Mouse (Mus musculus): ENCODE measurements around the gene Fchsd2.

The Fchsd2 gene

GRCm38 (mm10) chr7:101327263-101327662, 234.6 kb downstream of the Fchsd2 start:
- DNase-seq (ENCODE audit: low read depth, low spot score) = no peak
- H3K36me3 ChIP-seq (ENCODE audit: control insufficient read depth, insufficient read depth, low read length, poor library complexity, severe bottlenecking) = no peaks in the 10 kb centered on the region
- no peaks in the 10 kb centered on the region for H3K27me3 ChIP-seq (ENCODE audit: control insufficient read depth, insufficient read depth, low read length, poor library complexity, severe bottlenecking)

GRCm38 (mm10) chr7:101327786-101328185, 235.1 kb downstream of the Fchsd2 start:
- Histone ChIP-seq H3K36me3 (ENCODE audit: control insufficient read depth, insufficient read depth, low read length, poor library complexity, severe bottlenecking) (no peaks in the 10 kb centered on the region), H3K27me3 (ENCODE audit: control insufficient read depth, insufficient read depth, low read length, poor library complexity, severe bottlenecking) (no peaks in the 10 kb centered on the region)
- DNase-seq (ENCODE audit: low read depth, low spot score) = no peak

GRCm38 (mm10) chr7:101328621-101329158, 236.0 kb downstream of the Fchsd2 start:
- Histone ChIP-seq H3K36me3 (ENCODE audit: control insufficient read depth, insufficient read depth, low read length, poor library complexity, severe bottlenecking) (no peaks in the 10 kb centered on the region), H3K27me3 (ENCODE audit: control insufficient read depth, insufficient read depth, low read length, poor library complexity, severe bottlenecking) (no peaks in the 10 kb centered on the region)
- DNase-seq (ENCODE audit: low read depth, low spot score) = no peak

GRCm38 (mm10) chr7:101329606-101330005, 236.9 kb downstream of the Fchsd2 start:
- DNase-seq (ENCODE audit: low read depth, low spot score) = no peak
- no peaks in the 10 kb centered on the region for H3K27me3 ChIP-seq (ENCODE audit: control insufficient read depth, insufficient read depth, low read length, poor library complexity, severe bottlenecking)
- no peaks in the 10 kb centered on the region for H3K36me3 ChIP-seq (ENCODE audit: control insufficient read depth, insufficient read depth, low read length, poor library complexity, severe bottlenecking)

- Histone ChIP-seq H3K36me3 (ENCODE audit: control insufficient read depth, insufficient read depth, low read length, poor library complexity, severe bottlenecking) (no peaks in the 10 kb centered on the region), H3K27me3 (ENCODE audit: control insufficient read depth, insufficient read depth, low read length, poor library complexity, severe bottlenecking) (no peaks in the 10 kb centered on the region)
- DNase-seq (ENCODE audit: low read depth, low spot score) = no peak
These were observed 237.6 kb downstream of the Fchsd2 start for GRCm38 (mm10) chr7:101330074-101330840.

- no peak for DNase-seq (ENCODE audit: low read depth, low spot score)
- Histone ChIP-seq H3K36me3 (ENCODE audit: control insufficient read depth, insufficient read depth, low read length, poor library complexity, severe bottlenecking) (no peaks in the 10 kb centered on the region), H3K27me3 (ENCODE audit: control insufficient read depth, insufficient read depth, low read length, poor library complexity, severe bottlenecking) (no peaks in the 10 kb centered on the region)
These were observed 238.1 kb downstream of the Fchsd2 start for GRCm38 (mm10) chr7:101330841-101331173.

- Histone ChIP-seq H3K27me3 (ENCODE audit: control insufficient read depth, insufficient read depth, low read length, poor library complexity, severe bottlenecking) (no peaks in the 10 kb centered on the region), H3K36me3 (ENCODE audit: control insufficient read depth, insufficient read depth, low read length, poor library complexity, severe bottlenecking) (no peaks in the 10 kb centered on the region)
- no peak for DNase-seq (ENCODE audit: low read depth, low spot score)
These were observed 239.6 kb downstream of the Fchsd2 start for GRCm38 (mm10) chr7:101332045-101332831.
